Mouse (Mus musculus): ENCODE measurements around the gene Eri3. TPM values are rescaled to one million over a fixed set of nuclear protein-coding genes. Genes with fewer than 3 reads are reported as not detected.

Gene Eri3
- polyA plus RNA-seq, 1 experiment from 2014 or later, result 158 TPM

GRCm38 (mm10) chr4:117585995-117586394, 35.8 kb downstream of the Eri3 start:
- no peak for ATAC-seq (ENCODE audit: insufficient number of reproducible peaks, low FRiP score, low TSS enrichment, low read depth)
- no peak overlapping the region for H3K4me3 ChIP-seq
- no peaks in the 10 kb centered on the region for H3K27me3 ChIP-seq
- H3K9ac ChIP-seq, result no peak overlapping the region
- no peak overlapping the region for H3K27ac ChIP-seq
- H3K36me3 ChIP-seq, result peaks cover 61% of the 10 kb centered on the region
- H3K4me1 ChIP-seq, result peaks cover 7% of the 10 kb centered on the region
- H3K4me2 ChIP-seq, result no peak overlapping the region
- WGBS, result 81% methylated on average over 2 of the region's 2 CpGs
- no peaks in the 10 kb centered on the region for H3K9me3 ChIP-seq

GRCm38 (mm10) chr4:117587447-117587846, 37.3 kb downstream of the Eri3 start:
- H3K36me3 ChIP-seq, result peaks cover 70% of the 10 kb centered on the region
- H3K9me3 ChIP-seq, result no peaks in the 10 kb centered on the region
- no peak for ATAC-seq (ENCODE audit: insufficient number of reproducible peaks, low FRiP score, low TSS enrichment, low read depth)
- H3K4me3 ChIP-seq, result no peak overlapping the region
- H3K27me3 ChIP-seq, result no peaks in the 10 kb centered on the region
- WGBS, result 33% methylated on average over 4 of the region's 4 CpGs
- H3K4me1 ChIP-seq, result peaks cover 7% of the 10 kb centered on the region
- no peak overlapping the region for H3K4me2 ChIP-seq
- no peak overlapping the region for H3K27ac ChIP-seq
- no peak overlapping the region for H3K9ac ChIP-seq

- H3K9ac ChIP-seq, result no peak overlapping the region
- H3K27me3 ChIP-seq, result no peaks in the 10 kb centered on the region
- H3K4me2 ChIP-seq, result no peak overlapping the region
- peaks cover 69% of the 10 kb centered on the region for H3K36me3 ChIP-seq
- no peak for ATAC-seq (ENCODE audit: insufficient number of reproducible peaks, low FRiP score, low TSS enrichment, low read depth)
- 31% methylated on average over 8 of the region's 8 CpGs for WGBS
- H3K4me3 ChIP-seq, result no peak overlapping the region
- no peaks in the 10 kb centered on the region for H3K9me3 ChIP-seq
- H3K4me1 ChIP-seq, result peaks cover 7% of the 10 kb centered on the region
- H3K27ac ChIP-seq, result no peak overlapping the region
Measured at GRCm38 (mm10) chr4:117589081-117589660, 39.0 kb downstream of the Eri3 start.

GRCm38 (mm10) chr4:117590781-117591180, 40.6 kb downstream of the Eri3 start:
- Histone ChIP-seq H3K4me3 (no peak overlapping the region), H3K9ac (no peak overlapping the region), H3K27me3 (no peaks in the 10 kb centered on the region), H3K4me1 (peaks cover 11% of the 10 kb centered on the region), H3K36me3 (peaks cover 75% of the 10 kb centered on the region), H3K27ac (no peak overlapping the region), H3K4me2 (no peak overlapping the region), H3K9me3 (no peaks in the 10 kb centered on the region)
- 80% methylated on average over 2 of the region's 2 CpGs for WGBS
- no peak for ATAC-seq (ENCODE audit: insufficient number of reproducible peaks, low FRiP score, low TSS enrichment, low read depth)

- WGBS, result 92% methylated on average over 5 of the region's 5 CpGs
- Histone ChIP-seq H3K4me3 (no peak overlapping the region), H3K36me3 (peaks cover 79% of the 10 kb centered on the region)
Measured at GRCm38 (mm10) chr4:117592206-117592605, 42.0 kb downstream of the Eri3 start.

GRCm38 (mm10) chr4:117595293-117595692, 45.1 kb downstream of the Eri3 start:
- no peaks in the 10 kb centered on the region for H3K27me3 ChIP-seq
- peaks cover 13% of the 10 kb centered on the region for H3K4me1 ChIP-seq
- 49% methylated on average over 10 of the region's 10 CpGs for WGBS
- no peak overlapping the region for H3K4me3 ChIP-seq
- no peak overlapping the region for H3K27ac ChIP-seq
- H3K36me3 ChIP-seq, result peaks cover 83% of the 10 kb centered on the region
- H3K4me2 ChIP-seq, result no peak overlapping the region
- no peak for ATAC-seq (ENCODE audit: insufficient number of reproducible peaks, low FRiP score, low TSS enrichment, low read depth)
- H3K9ac ChIP-seq, result no peak overlapping the region
- no peaks in the 10 kb centered on the region for H3K9me3 ChIP-seq

More at GRCm38 (mm10) chr4:117592206-117592605, 42.0 kb downstream of the Eri3 start:
- Histone ChIP-seq H3K4me1 (peaks cover 6% of the 10 kb centered on the region; the same call in 1 of the 2 replicates), H3K27ac (no peak overlapping the region), H3K9ac (no peak overlapping the region), H3K27me3 (no peaks in the 10 kb centered on the region), H3K4me2 (no peak overlapping the region), H3K9me3 (no peaks in the 10 kb centered on the region)
- ATAC-seq (ENCODE audit: insufficient number of reproducible peaks, low FRiP score, low TSS enrichment, low read depth), result no peak

GRCm38 (mm10) chr4:117599986-117600565, 49.9 kb downstream of the Eri3 start:
- H3K27me3 ChIP-seq, result no peaks in the 10 kb centered on the region
- H3K27ac ChIP-seq, result 0 out of 2 replicates have a peak overlapping the region, but pooled peaks have one; percentile 7
- H3K36me3 ChIP-seq, result peaks cover 55% of the 10 kb centered on the region
- no peak for ATAC-seq (ENCODE audit: insufficient number of reproducible peaks, low FRiP score, low TSS enrichment, low read depth)
- no peak overlapping the region for H3K4me3 ChIP-seq
- H3K4me1 ChIP-seq, result peaks cover 28% of the 10 kb centered on the region
- no peak overlapping the region for H3K9ac ChIP-seq
- no peak overlapping the region for H3K4me2 ChIP-seq
- H3K9me3 ChIP-seq, result no peaks in the 10 kb centered on the region
- 52% methylated on average over 7 of the region's 7 CpGs for WGBS

GRCm38 (mm10) chr4:117601338-117601776, 51.2 kb downstream of the Eri3 start:
- no peak for ATAC-seq (ENCODE audit: insufficient number of reproducible peaks, low FRiP score, low TSS enrichment, low read depth)
- H3K9ac ChIP-seq, result no peak overlapping the region
- H3K27ac ChIP-seq, result no peak overlapping the region
- H3K4me1 ChIP-seq, result peaks cover 38% of the 10 kb centered on the region
- H3K4me2 ChIP-seq, result no peak overlapping the region
- H3K36me3 ChIP-seq, result peaks cover 44% of the 10 kb centered on the region
- H3K27me3 ChIP-seq, result no peaks in the 10 kb centered on the region
- H3K9me3 ChIP-seq, result no peaks in the 10 kb centered on the region
- no peak overlapping the region for H3K4me3 ChIP-seq
- WGBS, result 29% methylated on average over 5 of the region's 5 CpGs

GRCm38 (mm10) chr4:117605099-117605953, 55.2 kb downstream of the Eri3 start:
- Histone ChIP-seq H3K4me1 (peaks cover 55% of the 10 kb centered on the region), H3K27me3 (no peaks in the 10 kb centered on the region), H3K27ac (peak overlapping the region; percentile 8; the same call in 1 of the 2 replicates), H3K36me3 (peaks cover 32% of the 10 kb centered on the region), H3K9me3 (no peaks in the 10 kb centered on the region), H3K4me3 (no peak overlapping the region), H3K9ac (no peak overlapping the region), H3K4me2 (no peak overlapping the region)
- 42% methylated on average over 16 of the region's 16 CpGs for WGBS
- no peak for ATAC-seq (ENCODE audit: insufficient number of reproducible peaks, low FRiP score, low TSS enrichment, low read depth)

- no peak overlapping the region; the same call in 1 of the 2 replicates for H3K27ac ChIP-seq
- peaks cover 34% of the 10 kb centered on the region for H3K36me3 ChIP-seq
- 81% methylated on average over 1 of the region's 1 CpGs for WGBS
- no peaks in the 10 kb centered on the region for H3K9me3 ChIP-seq
- no peak overlapping the region for H3K4me2 ChIP-seq
- no peak for ATAC-seq (ENCODE audit: insufficient number of reproducible peaks, low FRiP score, low TSS enrichment, low read depth)
- peaks cover 50% of the 10 kb centered on the region for H3K4me1 ChIP-seq
- no peak overlapping the region for H3K4me3 ChIP-seq
- H3K9ac ChIP-seq, result no peak overlapping the region
- H3K27me3 ChIP-seq, result no peaks in the 10 kb centered on the region
Measured at GRCm38 (mm10) chr4:117605954-117606227, 55.7 kb downstream of the Eri3 start.

- Histone ChIP-seq H3K36me3 (peaks cover 38% of the 10 kb centered on the region), H3K9me3 (no peaks in the 10 kb centered on the region), H3K4me2 (no peak overlapping the region), H3K9ac (no peak overlapping the region), H3K27me3 (no peaks in the 10 kb centered on the region), H3K4me3 (no peak overlapping the region), H3K4me1 (peaks cover 46% of the 10 kb centered on the region), H3K27ac (no peak overlapping the region)
- ATAC-seq (ENCODE audit: insufficient number of reproducible peaks, low FRiP score, low TSS enrichment, low read depth), result no peak
- WGBS, result 78% methylated on average over 5 of the region's 5 CpGs
Measured at GRCm38 (mm10) chr4:117606831-117607610, 56.9 kb downstream of the Eri3 start.
